Mouse (Mus musculus) heart, postnatal 0 days (tissue): ENCODE results near the gene Bmpr2. TPM values are rescaled to one million over a fixed set of nuclear protein-coding genes. Genes with fewer than 3 reads are reported as not detected.

Source experiments
- ATAC-seq: fragments of 200-750 bp; cut with Nextera tagmentation; 2 replicates; pipeline ENCODE4 v1.8.0; 2017; ENCODE audit warnings: low read depth, moderate number of reproducible peaks, moderate library complexity; ENCODE audit not compliant: insufficient read depth
- DNase-seq: peaks from one replicate; pipeline ENCODE4 v3.0.0-alpha.2; 2016; ENCODE audit warnings: low spot score
- H3K27ac ChIP-seq: fragments of 300-500 bp; sonication (generic); 2 replicates; pipeline ENCODE4 v1.5.1; 2014; ENCODE audit warnings: low read depth, mild to moderate bottlenecking
- H3K27me3 ChIP-seq: fragments of 300-500 bp; sonication (generic); 2 replicates; pipeline ENCODE4 v1.6.1; 2014; ENCODE audit warnings: low read length, mixed read lengths; ENCODE audit not compliant: control insufficient read depth, insufficient read depth
- H3K36me3 ChIP-seq: fragments of 300-500 bp; sonication (generic); replicated peaks from 2 replicates; pipeline ENCODE4 v1.6.1; 2014; ENCODE audit warnings: low read length, mixed read lengths; ENCODE audit not compliant: control insufficient read depth, insufficient read depth
- H3K4me1 ChIP-seq: fragments of 300-500 bp; sonication (generic); 2 replicates; pipeline ENCODE4 v1.6.1; 2014; ENCODE audit warnings: antibody characterized with exemption; ENCODE audit not compliant: control insufficient read depth, insufficient read depth
- H3K4me2 ChIP-seq: fragments of 300-500 bp; sonication (generic); 2 replicates; pipeline ENCODE4 v1.6.1; 2014; ENCODE audit warnings: low read depth, mild to moderate bottlenecking, low read length, moderate library complexity
- H3K4me3 ChIP-seq: fragments of 300-500 bp; sonication (generic); 2 replicates; pipeline ENCODE4 v1.5.1; 2014; ENCODE audit warnings: low read depth, low read length
- H3K9ac ChIP-seq: fragments of 300-500 bp; sonication (generic); replicated peaks from 2 replicates; pipeline ENCODE4 v1.6.1; 2014; ENCODE audit warnings: low read depth, low read length, mixed read lengths
- H3K9me3 ChIP-seq: fragments of 300-500 bp; sonication (generic); replicated peaks from 2 replicates; pipeline ENCODE4 v1.6.1; 2016; ENCODE audit warnings: low read length; ENCODE audit not compliant: control insufficient read depth
- CTCF ChIP-seq: IDR thresholded peaks from 2 replicates; pipeline ENCODE4 v1.5.1; 2016; ENCODE audit warnings: antibody characterized with exemption, control low read depth, low read depth
- EP300 ChIP-seq: IDR thresholded peaks from 2 replicates; pipeline ENCODE4 v1.6.1; 2016; ENCODE audit warnings: antibody characterized with exemption, low read depth
- WGBS: fragments of 180-500 bp; shearing (Covaris S2); extraction: QIAGEN DNeasy Blood & Tissue Kit; methylation state at CpG from one replicate; pipeline ENCODE4 v1.1.7; 2014; 5-methylcytosine and 5-hydroxymethylcytosine counted together
- polyA plus RNA-seq: library from polyadenylated mRNA; unstranded; fragments of >200 nt; fragmentation: Nextera tagmentation; extraction: Ambion mirVana; gene quantifications from 2 replicates; pipeline ENCODE4 v1.2.1, GENCODE M21; 2015
- total RNA-seq: library from RNA; depleted of rRNA; stranded (reverse); fragments of >200 nt; gene quantifications from 2 replicates; pipeline ENCODE4 v1.2.3, GENCODE M21; 2014; ENCODE audit warnings: low replicate concordance

Gene Bmpr2
- total and polyA plus RNA-seq, 2 experiments from 2014 or later: 6.1 to 30.5 TPM

DNA sequence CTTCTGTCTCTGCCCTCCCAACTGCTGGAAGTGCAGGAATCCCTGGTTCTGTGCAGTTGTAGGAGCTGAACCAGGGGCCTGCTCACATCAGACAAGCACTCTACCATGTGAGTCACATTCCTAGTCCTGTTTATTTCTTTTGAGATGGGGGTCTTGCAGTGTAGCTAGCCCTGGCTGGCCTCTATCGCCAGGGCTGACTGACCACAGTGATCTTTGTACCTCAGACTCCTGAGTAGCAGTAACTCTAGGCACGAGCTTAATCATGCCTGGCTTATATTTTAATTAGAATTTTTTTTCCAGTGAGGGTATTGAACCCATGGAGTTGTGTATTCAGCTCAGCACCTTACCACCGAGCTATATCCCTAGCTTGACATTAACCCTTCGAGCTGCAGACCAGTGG, 128.0 kb downstream of the Bmpr2 start:
- no peak overlapping the region for H3K4me3 ChIP-seq
- H3K36me3 ChIP-seq: no peaks in the 10 kb centered on the region
- 78% methylated on average over 4 of the region's 4 CpGs for WGBS
- no peak overlapping the region for H3K9ac ChIP-seq
- no peak for DNase-seq
- H3K27me3 ChIP-seq: no peaks in the 10 kb centered on the region
- TF ChIP-seq EP300 (no peak), CTCF (no peak)
- no peaks in the 10 kb centered on the region for H3K9me3 ChIP-seq
- no peak for ATAC-seq
- H3K4me2 ChIP-seq: no peak overlapping the region
- no peak overlapping the region for H3K27ac ChIP-seq
- H3K4me1 ChIP-seq: peaks cover 18% of the 10 kb centered on the region

- ATAC-seq (no peak), DNase-seq (no peak)
- 91% methylated on average over 8 of the region's 8 CpGs for whole genome bisulfite sequencing
- Histone ChIP-seq H3K27me3 (no peaks in the 10 kb centered on the region), H3K36me3 (no peaks in the 10 kb centered on the region), H3K27ac (no peak overlapping the region), H3K4me2 (no peak overlapping the region), H3K9ac (no peak overlapping the region), H3K4me1 (peaks cover 7% of the 10 kb centered on the region), H3K4me3 (no peak overlapping the region), H3K9me3 (no peaks in the 10 kb centered on the region)
- TF ChIP-seq CTCF: no peak
- TF ChIP-seq EP300: no peak
These were observed 129.6 kb downstream of the Bmpr2 start for GRCm38 (mm10) chr1:59892777-59893176.

GRCm38 (mm10) chr1:59894025-59894424, 130.8 kb downstream of the Bmpr2 start:
- Histone ChIP-seq H3K36me3 (no peaks in the 10 kb centered on the region), H3K4me3 (no peak overlapping the region), H3K27ac (no peak overlapping the region), H3K4me1 (peaks cover 7% of the 10 kb centered on the region), H3K9me3 (no peaks in the 10 kb centered on the region), H3K4me2 (no peak overlapping the region), H3K27me3 (no peaks in the 10 kb centered on the region), H3K9ac (no peak overlapping the region)
- 59% methylated on average over 4 of the region's 4 CpGs for WGBS
- DNase-seq (no peak), ATAC-seq (no peak)
- no peak for TF ChIP-seq CTCF
- TF ChIP-seq EP300: no peak

GRCm38 (mm10) chr1:59895456-59895855, 132.3 kb downstream of the Bmpr2 start:
- TF ChIP-seq EP300 (no peak), CTCF (no peak)
- ATAC-seq: no peak
- Histone ChIP-seq H3K9me3 (no peaks in the 10 kb centered on the region), H3K27me3 (no peaks in the 10 kb centered on the region), H3K4me3 (no peak overlapping the region), H3K36me3 (no peaks in the 10 kb centered on the region), H3K4me2 (no peak overlapping the region), H3K9ac (no peak overlapping the region), H3K4me1 (peaks cover 11% of the 10 kb centered on the region), H3K27ac (0 out of 2 replicates have a peak overlapping the region, but pooled peaks have one; percentile 20)
- no peak for DNase-seq
- 5% methylated on average over 4 of the region's 4 CpGs for WGBS

DNA sequence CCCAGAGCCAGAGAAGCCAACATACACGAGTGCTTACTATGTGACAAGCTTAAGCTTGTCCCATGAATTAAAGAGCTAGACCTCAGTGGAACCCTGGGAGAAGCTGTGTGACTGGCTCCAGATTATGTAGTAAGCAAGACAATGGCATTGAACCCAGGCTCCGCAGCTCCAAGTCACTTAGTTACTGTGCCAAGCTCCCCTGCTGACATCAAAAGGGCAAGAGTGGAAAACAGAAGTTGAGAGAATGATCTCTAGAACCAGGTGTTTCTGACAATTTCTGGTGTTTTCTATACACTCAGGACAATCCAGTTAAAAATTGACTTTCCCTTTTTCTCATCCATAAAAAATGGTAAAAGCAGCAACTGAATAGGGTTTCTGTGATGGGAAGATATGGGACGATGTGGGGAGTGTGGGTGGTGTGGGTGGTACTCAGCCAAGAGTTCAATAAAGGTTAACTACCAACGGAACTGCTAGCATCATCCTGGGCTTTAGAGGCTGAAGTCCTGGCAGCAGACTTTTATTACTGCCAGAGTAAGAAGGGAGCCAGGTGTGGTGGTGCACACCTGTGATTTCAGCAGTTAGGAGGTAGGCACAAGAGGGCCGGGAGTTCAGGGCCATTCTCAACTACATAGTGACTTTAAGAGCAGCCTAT, 134.1 kb downstream of the Bmpr2 start:
- Histone ChIP-seq H3K4me3 (no peak overlapping the region), H3K4me1 (peaks cover 11% of the 10 kb centered on the region), H3K9me3 (no peaks in the 10 kb centered on the region), H3K27ac (no peak overlapping the region), H3K27me3 (no peaks in the 10 kb centered on the region), H3K4me2 (no peak overlapping the region), H3K36me3 (no peaks in the 10 kb centered on the region), H3K9ac (no peak overlapping the region)
- no peak for TF ChIP-seq EP300
- TF ChIP-seq CTCF: no peak
- ATAC-seq: no peak
- 63% methylated on average over 5 of the region's 5 CpGs for WGBS
- DNase-seq: no peak

GRCm38 (mm10) chr1:59899679-59900078, 136.5 kb downstream of the Bmpr2 start:
- H3K27ac ChIP-seq: no peak overlapping the region
- ATAC-seq (no peak), DNase-seq (no peak)
- peaks cover 11% of the 10 kb centered on the region for H3K4me1 ChIP-seq
- no peak overlapping the region for H3K4me3 ChIP-seq
- TF ChIP-seq EP300: no peak
- no peaks in the 10 kb centered on the region for H3K9me3 ChIP-seq
- H3K9ac ChIP-seq: no peak overlapping the region
- H3K4me2 ChIP-seq: no peak overlapping the region
- 31% methylated on average over 2 of the region's 2 CpGs for WGBS
- no peaks in the 10 kb centered on the region for H3K36me3 ChIP-seq
- H3K27me3 ChIP-seq: no peaks in the 10 kb centered on the region
